Mouse (Mus musculus): ENCODE measurements around the gene Sla2.
"Not testable (repeated sequence)": the region's sequence is repeated elsewhere in the genome, so short reads cannot be mapped to it uniquely, and the experiment has no call there.

The Sla2 gene

GRCm38 (mm10) chr2:156863487-156864160 lies 23.4 kb downstream of the Sla2 start:
- no peak for DNase-seq

- peak; percentile 98 for DNase-seq
Observed at GRCm38 (mm10) chr2:156862772-156863486, 24.1 kb downstream of the Sla2 start, which contains the start of gene Rab5if. TSS of gene Rab5if (plus strand) at chr2:156863128.

- no peak for DNase-seq
Observed at GRCm38 (mm10) chr2:156862041-156862717, 24.8 kb downstream of the Sla2 start.

- no peak for DNase-seq
Observed at GRCm38 (mm10) chr2:156858671-156859070, 28.3 kb downstream of the Sla2 start.

DNA sequence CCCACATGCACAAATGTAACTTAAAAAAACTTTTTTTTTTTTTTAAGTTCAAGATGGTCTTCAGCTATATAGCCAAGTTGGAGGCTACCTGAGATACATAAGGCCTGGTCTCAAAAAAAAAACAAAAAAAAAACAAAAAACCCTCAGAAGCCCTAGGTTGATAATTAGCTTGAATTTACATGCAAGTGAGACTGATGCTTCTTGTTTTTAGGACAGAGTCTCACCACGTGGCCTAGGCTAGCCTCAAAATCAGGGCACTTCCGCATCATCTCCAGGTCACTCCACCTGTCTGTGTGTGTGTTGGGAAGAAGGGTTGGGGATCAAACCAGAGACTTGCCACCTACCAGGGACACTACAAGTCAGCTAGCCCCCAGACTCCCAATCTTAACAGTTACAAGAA lies 29.2 kb downstream of the Sla2 start, which contains the start of gene 4930518I15Rik:
Gene 4930518I15Rik (minus strand): TSS at position 112 of the 400 bp plus-strand sequence.
- DNase-seq: no peak

DNA sequence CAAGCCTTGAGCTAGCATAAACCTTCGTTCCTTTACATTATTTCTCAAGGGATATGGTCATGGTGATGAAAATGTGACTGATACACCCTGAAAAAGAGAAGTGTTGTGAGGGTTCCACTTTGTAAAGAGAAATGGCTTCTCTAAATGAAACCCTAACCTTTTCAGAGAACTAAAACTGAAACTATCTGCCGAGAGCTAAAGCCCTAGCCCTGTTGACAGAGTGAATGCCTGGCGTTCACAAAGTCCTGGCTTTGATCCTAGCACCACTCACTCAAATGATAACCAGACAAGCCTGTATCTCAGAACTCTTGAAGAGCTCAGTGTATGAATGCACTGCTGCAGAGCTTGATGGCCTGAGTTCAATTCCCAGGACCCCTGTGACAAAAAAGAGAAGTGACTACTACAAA lies 29.6 kb downstream of the Sla2 start:
- DNase-seq: no peak

DNA sequence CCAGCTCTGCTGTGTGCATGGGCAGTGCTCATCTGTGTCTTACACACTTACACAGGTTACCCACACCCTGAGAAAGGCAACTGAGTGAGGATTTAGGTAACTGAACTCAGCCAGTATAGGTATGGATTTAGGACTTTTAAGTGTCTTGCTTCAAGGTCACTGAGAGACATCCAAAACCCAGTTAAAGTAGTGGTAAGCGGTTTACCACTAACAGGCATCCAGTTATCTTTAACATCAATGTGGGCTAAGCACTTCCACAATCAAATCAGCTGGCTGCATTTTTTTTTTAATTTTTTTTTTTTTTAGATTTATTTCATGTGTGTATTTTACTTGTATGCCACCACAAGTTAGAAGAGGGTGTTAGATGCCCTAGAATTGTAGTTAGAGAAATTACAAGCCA lies 30.7 kb downstream of the Sla2 start:
- no peak for DNase-seq

GRCm38 (mm10) chr2:156853999-156854771 lies 32.8 kb downstream of the Sla2 start:
- DNase-seq: peak; percentile 52

DNA sequence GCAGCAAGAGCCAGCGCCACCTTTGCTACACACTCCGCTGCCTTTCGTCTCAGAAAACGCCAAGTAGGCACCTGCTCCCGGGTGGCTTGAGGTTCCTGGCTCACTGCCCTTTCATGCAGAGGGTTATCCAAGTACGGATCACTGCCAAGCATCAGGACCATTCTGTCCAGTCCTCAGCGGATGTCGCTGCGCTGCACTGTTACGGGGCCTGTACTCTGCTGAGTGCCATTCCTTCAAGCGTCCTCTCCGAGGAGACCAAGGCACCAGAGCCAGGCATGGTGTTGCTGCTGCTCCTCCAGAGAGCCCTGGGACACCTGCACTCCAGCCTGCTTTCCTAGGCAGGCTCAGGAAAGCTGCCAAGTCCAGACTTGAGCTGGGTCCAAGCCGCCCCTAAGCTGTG lies 33.4 kb downstream of the Sla2 start:
- DNase-seq: not testable (repeated sequence)

DNA sequence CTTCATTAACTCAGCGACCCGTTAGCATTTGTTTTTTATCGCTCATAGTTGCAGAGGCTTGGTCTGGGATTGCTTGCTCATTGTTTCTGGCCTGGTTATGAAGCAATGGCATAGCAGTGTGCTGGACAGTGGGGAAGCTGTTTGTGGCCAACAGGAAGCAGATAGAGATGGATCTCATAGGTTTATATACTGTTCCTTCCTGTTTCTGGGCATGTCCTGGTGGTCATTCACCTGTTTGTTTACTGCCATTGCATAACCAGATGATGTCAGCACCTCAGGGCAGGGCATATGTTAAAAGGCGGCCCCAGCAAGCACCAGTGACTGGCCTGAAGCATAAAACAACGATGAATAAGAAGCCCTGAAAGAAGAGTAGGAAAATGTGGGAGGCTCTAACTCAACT lies 36.5 kb downstream of the Sla2 start:
- DNase-seq: no peak

- no peak for DNase-seq
Observed at GRCm38 (mm10) chr2:156848526-156849182, 38.3 kb downstream of the Sla2 start.

DNA sequence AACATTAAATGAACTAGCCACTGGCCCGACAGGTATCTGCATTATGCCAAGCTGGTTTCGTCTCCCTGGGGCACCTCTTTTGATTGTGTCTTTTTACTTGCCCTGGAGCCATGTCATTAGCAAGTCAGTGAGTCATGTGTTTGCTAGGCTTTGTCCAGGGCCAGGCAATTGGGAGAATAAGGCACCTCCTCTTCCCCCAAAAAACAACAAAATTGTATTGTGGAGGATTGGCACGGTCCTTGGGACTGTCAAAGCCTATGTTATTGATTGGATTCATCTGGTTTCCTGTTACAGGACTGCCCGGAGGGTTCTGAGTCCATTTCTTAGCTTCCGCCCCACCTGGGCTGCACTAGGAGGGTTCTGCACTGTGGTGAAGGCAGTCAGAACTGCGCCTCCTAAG lies 39.3 kb downstream of the Sla2 start:
- no peak for DNase-seq

DNA sequence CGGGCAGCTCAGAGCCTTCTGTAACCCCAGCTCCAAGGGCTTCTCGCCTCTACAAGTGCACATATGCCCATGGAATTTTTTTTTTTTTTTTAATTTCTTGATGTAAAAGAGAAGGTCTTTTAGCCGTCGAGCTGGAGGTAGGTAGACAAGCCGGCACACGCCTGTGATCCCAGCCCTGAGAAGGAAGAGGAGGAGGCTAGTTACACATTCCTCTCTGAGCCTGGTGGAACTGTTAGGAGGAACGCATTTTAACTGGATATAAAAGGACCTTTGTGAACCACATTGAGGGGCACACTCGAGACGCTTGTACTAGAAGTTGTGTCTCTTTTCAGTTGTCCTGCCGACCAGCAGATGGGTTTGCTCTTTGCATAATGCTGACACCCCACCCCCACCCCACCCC lies 42.3 kb downstream of the Sla2 start:
- DNase-seq: no peak

DNA sequence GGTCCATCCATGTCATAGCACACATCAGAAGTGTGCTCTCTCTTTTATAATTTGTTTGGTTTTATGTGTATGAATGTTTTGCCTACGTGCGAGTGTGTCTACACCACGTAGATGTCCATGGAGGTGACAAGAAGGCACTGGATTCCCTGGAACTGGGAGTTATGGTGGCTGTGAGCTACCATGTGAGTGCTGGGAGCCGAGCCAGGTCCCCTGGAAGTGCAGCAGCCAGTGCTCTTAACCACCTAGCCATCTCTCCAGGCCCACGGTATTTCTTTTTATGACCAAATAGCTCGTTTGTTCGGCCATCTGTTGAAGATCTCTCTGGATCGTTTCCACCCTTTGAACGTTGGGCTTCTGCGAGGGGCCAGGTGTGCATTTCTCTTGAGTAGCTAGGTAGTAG lies 43.7 kb downstream of the Sla2 start:
- no peak for DNase-seq

GRCm38 (mm10) chr2:156842711-156843110 lies 44.3 kb downstream of the Sla2 start:
- no peak for DNase-seq

GRCm38 (mm10) chr2:156841841-156842706 lies 44.9 kb downstream of the Sla2 start:
- peak; percentile 50 for DNase-seq

DNA sequence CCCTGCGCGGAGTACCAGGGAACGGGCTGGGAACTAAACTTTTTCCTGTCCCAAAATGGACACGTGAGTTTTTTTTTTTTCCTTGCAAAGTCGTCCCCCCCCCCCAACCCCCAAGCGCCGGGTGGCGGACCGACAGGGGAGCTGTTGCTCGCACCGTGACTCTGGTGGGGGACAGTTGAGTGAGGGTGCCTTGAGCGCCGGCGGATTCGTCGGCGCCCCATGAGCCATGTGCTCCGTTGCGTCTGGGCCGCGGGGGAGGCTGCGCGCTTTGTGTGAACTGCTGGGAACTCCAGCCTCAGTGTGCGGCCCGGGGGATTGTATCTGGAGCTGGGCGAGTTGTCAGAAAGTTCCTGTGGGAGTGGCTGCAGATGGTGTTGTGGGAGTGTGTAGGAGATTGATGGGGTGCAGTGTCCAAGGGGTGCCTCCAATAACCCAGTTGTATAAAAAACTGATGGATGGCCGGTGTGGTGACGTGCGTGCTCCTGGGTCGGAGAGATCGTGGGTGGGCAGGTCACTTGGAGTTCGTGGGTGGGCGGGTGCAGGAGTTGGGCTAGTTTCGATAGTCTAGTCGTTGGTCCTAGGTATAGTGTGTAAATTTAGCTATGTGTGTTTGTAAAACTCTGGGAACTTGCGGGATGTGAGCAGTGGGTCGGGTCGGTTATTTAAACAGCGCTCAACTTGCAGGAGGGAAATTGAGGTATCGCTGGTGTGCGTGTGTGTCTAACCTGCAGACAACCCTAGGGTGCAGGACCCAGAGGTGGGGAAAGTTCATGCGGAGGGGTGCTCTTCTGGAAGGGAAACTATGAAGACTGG lies 45.8 kb downstream of the Sla2 start:
- DNase-seq: peak; percentile 72

GRCm38 (mm10) chr2:156840301-156841027 lies 46.5 kb downstream of the Sla2 start:
- DNase-seq: peak; percentile 11

DNA sequence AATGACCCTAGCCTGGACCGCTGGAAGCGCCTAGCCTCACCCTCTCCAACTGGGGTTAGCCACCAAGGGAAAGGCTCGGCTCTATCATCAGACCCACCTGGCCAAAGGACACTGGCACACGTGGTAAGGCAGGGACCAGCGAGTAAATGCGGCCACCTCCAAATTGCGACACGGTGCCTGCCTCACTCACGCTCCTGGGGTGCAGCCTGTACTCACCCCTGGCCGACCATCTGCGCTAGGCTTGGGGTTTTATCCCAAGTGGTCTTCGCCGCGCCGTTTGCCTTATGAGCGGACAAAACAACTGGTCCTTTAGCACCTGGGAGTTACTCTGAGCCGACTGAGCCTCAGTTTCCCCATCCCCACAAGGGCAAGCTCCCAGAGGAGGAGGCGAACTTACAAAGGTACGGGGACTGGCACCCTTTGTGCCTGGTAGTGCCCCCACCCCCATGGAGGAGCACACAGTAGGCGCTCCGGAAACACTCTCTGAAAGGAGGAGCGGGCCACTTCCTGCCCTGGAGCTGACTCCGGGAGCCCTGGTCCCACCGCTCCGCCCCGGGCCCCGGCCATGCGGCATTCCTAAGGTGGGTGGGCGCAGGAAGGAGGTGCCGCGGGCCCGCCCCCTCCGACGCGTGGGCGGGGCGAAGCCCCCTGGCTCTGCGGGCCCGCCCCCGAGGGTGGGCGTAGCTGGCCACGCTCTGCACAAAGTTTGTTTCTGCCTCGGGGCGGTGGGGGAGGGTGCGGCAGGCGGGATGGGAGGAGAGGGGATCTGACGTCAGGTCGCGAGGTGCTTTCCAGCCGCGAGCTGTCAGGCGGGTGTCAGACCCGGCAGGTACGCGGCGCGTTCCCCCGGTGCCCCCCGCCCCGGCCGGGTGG lies 47.4 kb downstream of the Sla2 start, which contains the start of gene Tgif2:
Gene Tgif2 (plus strand): TSS at position 689 of the 873 bp plus-strand sequence.
- no peak for DNase-seq
